Mouse (Mus musculus) inflammation-experienced regulatory T-cells, adult 6 months (primary cell): ENCODE measurements at regions not wholly inside any gene's neighbourhood (a gene's known extent, or its start where the extent isn't known, plus 50 kb on each side); places are given as distances from the start of the nearest gene placed in this dataset.

Experiments used
- ATAC-seq: one replicate; pipeline ENCODE4 v1.8.0; 2017

DNA sequence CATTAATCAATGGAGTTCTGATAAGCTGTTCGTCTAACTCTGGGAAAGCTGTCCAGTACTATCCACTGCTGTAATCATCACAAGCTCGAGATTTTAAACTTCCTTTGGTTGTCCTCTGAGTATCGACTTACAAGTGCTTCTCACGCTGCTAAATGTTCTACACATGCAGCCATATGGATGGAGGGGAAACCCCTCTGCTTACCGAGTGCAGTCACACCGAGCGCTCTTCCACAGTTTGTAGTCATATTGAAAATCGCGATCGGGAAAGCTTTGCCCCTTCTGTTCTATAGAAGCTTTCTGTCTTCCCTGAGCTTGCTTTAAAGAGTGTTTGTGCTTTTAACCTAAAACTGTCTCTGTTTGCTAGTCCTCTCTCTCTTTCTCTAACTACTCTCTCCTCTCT, 57.8 kb downstream of the Degs1 start:
- peak; percentile 82 for ATAC-seq

DNA sequence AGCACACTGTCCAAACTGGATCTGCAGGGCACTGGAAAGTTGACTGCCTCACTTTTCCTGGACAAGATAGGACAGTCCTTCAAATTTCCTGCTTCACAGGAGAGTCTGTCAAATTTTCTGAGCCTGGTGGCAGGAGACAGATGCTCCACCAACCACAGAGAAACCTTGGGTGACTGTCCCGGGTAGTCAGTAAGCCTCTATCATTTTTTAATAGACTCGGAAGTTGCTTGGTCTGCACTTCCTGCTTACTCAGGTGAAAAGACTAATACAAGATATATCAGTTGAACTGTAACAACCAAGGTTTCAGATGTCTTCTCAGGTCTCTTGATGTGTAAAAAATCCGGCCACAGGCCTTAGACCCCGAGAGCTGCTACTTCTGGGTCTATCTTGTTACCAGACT, 58.8 kb downstream of the Degs1 start:
- peak; percentile 73 for ATAC-seq
